Mouse (Mus musculus): Measurements from ENCODE around the gene Fam234b.

- no peak for TF ChIP-seq GATA1 (IDR thresholded peaks at IDR 0.05; ENCODE audit: low read length)
- no peak for TF ChIP-seq TAL1 (IDR thresholded peaks at IDR 0.05; ENCODE audit: low read length)
Observed at GRCm38 (mm10) chr6:135192993-135193392, 4.8 kb upstream of the Fam234b start.
